Mouse (Mus musculus): ENCODE results near the gene Mtcl1.

Mtcl1 gene

GRCm38 (mm10) chr17:66449460-66450341 is at the start of gene Mtcl1:
Gene Mtcl1, minus strand, starts transcription at chr17:66449750.
- DNase-seq (ENCODE audit: low spot score) = peak; percentile 89

GRCm38 (mm10) chr17:66498598-66498997 is 49.0 kb upstream of the Mtcl1 start:
- DNase-seq (ENCODE audit: low spot score) = no peak

DNA sequence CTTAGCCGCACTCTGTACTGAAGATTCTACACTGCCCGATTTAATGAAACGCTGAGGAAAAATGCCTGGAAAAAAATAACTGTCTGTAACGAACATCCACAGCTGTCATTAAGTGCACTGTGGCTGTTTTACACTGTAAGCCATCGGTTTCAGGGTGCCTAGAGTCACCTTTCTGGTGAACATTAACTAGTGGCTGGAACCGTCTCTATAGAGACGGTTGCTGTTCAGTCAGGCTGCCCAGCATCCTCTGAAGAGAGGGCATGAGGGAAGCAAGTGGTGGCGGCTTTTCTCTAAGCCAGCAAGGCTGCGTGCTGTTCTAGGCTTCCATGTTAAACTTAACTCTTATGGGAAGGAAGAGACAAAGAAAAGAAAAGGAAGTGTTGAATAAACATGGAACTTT is 47.0 kb upstream of the Mtcl1 start:
- DNase-seq (ENCODE audit: low spot score) = no peak

DNA sequence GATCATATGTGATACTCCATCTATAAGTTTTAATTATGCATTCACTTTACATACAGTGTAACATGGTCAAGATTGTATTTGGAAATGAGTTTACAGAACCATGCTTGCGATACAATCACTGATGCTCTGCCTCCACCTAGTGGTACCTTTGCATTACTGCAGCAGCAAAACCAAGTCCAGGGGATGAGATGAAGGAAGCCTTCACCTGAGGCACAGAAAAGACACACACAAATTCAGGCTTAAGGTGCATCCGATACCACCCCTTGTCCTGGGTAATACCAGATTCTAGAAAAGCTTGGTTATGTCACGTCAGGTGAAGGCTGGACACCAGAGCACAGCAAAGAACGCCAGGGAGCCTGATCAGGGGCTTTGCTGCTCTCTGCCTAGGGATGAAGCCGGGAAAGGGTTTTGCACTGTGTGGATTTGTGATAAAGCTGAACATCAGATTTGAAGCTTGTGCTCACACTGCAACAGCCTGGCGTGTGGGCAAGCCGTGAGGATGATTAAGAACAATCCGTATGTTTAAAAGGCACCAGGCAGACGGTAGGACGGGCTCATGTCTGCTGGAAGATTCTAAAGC is 40.6 kb upstream of the Mtcl1 start:
- DNase-seq (ENCODE audit: low spot score) = peak; percentile 87

DNA sequence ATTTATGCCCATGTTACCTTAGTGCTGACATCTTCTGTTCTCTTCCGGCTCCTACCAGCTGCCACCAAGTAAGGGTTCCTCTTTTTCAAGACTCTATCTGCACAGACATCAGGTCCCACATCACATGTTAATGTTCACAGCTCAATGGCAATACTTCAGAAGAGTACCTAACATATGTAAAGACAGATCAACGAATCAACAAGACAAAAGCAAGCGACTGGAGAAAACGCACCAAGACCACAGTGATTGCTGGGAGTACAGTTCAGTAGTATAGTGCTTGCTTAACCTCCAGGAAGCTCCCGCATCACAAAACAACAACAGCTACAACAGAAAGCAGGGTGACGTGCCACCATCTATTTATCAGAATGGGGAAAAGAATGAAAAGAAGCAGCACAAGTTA is 37.0 kb upstream of the Mtcl1 start:
- DNase-seq (ENCODE audit: low spot score) = no peak

- peak; percentile 89 for DNase-seq (ENCODE audit: low spot score)
Observed at GRCm38 (mm10) chr17:66485742-66486141, 36.2 kb upstream of the Mtcl1 start.

DNA sequence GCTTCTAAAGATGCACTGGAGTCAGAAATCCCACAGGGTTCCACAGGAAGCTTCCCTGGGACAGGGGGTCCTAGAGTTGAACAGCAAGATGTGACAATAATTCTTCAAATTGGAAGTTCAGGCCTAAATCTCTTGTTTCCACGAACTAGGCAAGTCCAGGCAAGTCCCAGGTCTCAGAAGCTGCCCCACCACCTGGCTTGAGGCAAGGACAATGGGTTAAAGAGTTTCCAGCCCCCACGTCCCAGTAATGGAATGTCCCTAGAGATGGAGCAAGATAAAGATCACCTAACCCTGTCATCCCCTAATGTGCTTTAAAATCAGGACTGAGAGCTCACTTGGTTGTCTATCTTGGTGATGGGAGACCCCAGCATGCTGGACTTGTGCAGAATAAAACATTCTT is 35.4 kb upstream of the Mtcl1 start:
- DNase-seq (ENCODE audit: low spot score) = no peak

- DNase-seq (ENCODE audit: low spot score) = no peak
Observed at GRCm38 (mm10) chr17:66483651-66484454, 34.3 kb upstream of the Mtcl1 start.

- no peak for DNase-seq (ENCODE audit: low spot score)
Observed at GRCm38 (mm10) chr17:66481295-66481694, 31.7 kb upstream of the Mtcl1 start.

DNA sequence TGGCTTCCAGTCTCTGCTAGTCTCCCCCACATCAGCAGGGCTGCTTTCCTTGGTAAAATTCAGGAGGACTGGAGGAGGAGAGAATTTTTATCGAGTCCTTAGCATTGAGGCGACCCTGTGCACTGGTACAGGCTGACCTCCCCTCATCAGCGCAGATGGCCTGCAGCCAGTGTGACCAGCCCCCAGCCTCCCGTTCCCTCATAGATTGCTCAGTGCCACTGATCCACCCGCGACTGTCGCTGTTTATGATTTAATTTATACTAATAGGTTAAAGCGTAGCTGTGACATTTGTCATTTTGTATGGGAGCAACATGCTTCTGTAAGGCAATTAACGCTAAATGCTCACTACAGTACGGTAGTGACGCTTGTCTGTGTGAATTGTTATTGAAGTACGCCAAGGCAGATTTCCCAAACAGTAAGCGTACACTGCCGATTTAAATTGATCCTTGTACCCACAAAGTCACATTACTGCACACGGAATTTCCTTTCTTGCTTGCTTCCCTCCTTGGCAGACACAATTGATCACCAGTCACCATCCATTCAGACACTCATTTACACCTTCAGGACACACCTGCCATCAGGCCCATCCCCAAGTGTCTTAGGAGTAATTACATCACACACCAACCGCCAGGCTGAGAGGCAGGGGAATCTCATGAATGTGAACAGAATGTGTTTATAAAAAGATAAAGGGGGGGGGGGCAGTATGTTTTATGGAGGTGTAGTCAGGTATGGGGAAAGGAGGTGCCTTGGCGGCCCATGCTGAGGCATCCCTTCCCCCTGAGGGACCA is 31.1 kb upstream of the Mtcl1 start:
- no peak for DNase-seq (ENCODE audit: low spot score)

DNA sequence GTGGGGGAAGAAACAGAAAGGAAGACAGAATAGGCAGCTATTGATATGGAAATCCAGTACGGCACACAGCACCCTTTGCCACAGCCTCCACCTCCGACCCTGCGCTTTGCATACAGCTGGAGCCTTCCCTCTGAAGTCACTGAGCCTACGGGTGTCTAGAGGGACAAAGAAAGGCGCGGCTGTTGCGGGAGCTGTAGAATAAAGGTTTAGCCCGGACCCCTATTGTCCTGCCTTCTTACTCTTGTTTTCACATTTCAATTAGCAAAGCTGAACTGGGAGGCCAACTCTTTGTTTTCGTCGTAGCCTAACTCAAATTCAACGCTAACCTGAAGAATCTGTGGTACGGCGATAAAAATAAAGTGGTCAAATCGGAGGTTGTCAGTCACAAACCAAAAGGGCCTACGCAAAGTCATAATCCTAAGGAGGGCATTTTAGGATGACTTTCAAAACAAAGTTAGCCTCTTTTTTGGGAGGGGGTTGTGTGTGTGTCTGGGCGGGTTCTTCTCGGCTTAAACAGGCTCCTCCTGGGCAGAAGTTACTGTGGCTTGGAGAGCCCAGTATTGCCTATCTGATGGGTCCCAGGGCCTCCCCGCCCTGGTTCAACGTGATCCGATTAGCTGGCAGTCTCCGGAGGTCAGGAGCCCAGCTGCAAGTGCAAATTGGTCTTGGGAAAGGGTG is 30.4 kb upstream of the Mtcl1 start:
- peak; percentile 71 for DNase-seq (ENCODE audit: low spot score)

GRCm38 (mm10) chr17:66479311-66479710 is 29.8 kb upstream of the Mtcl1 start:
- peak; percentile 55 for DNase-seq (ENCODE audit: low spot score)

- DNase-seq (ENCODE audit: low spot score) = no peak
Observed at GRCm38 (mm10) chr17:66473205-66473604, 23.7 kb upstream of the Mtcl1 start.

DNA sequence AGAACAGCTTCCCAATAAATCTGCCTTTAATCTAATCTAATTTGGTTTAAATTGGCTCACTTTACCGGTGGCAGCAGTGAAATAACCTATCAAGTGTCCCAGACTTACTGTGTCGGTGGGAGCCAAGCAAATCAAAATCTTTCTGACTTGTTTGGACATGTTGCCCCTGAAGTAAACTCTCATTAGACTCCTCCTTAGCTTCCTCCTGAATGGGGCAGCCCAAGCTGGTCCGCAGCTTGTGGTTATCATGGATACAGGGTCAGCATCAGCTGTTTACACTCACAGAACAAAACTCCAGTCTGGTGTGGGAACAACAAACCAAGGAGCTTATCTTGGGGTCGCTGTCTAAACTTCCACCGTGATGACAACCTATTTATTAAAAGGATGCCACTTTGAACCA is 22.2 kb upstream of the Mtcl1 start:
- DNase-seq (ENCODE audit: low spot score) = no peak

DNA sequence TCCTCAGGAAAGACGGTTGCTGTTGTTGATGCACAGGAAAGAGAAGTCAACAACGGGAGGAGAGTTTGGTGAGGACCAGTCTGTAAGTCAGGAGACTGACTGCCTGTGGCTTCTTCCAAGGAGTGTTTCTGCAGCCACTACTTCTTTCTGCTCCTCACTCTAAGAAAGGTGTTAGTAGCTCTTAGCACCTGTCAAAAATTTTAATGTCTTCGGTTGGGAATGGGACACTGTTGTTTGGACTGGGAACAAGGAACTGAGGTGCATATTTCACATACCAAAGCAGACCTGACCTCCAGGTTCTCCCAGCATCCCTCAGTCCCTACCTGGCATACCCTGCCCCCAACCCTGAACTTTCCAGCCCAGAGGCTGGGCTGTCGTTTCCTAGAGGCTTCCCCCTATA is 21.7 kb upstream of the Mtcl1 start:
- no peak for DNase-seq (ENCODE audit: low spot score)

DNA sequence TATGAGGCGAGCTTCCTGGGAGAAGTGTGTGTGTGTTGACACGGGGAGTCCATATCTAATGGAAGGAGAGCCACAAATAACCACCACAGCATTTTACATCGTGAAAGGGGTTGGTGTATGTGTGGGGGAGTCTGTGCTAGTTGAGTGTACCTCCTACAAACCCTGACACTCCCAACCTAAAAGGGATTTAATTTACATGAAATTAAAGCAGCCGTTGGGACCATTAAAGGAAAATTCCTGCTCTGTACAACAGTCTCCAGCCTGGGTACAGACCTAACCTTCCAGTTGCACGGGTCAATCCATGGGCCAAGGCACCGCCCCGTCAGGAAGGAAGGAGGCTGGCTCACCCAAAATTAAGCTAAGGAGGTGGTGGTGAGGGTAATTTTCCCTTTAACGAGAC is 20.5 kb upstream of the Mtcl1 start:
- DNase-seq (ENCODE audit: low spot score) = no peak

GRCm38 (mm10) chr17:66457278-66457677 is 7.7 kb upstream of the Mtcl1 start:
- no peak for DNase-seq (ENCODE audit: low spot score)

GRCm38 (mm10) chr17:66451143-66451542 is 1.6 kb upstream of the Mtcl1 start:
- DNase-seq (ENCODE audit: low spot score) = peak; percentile 95

- peak; percentile 36 for DNase-seq (ENCODE audit: low spot score)
Observed at GRCm38 (mm10) chr17:66450526-66451070, 1.0 kb upstream of the Mtcl1 start.

- peak; percentile 68 for DNase-seq (ENCODE audit: low spot score)
Observed at GRCm38 (mm10) chr17:66448421-66449405, 837 bp downstream of the Mtcl1 start.

All from retina, embryonic 14.5 days (tissue).